Mouse (Mus musculus): ENCODE results near the gene Zc2hc1b. TPM values are rescaled to one million over a fixed set of nuclear protein-coding genes. Genes with fewer than 3 reads are reported as not detected.
"Not testable (repeated sequence)": the region's sequence is repeated elsewhere in the genome, so short reads cannot be mapped to it uniquely, and the experiment has no call there.

Zc2hc1b gene
- total and polyA plus RNA-seq, 2 experiments from 2014 or later = not detected

DNA sequence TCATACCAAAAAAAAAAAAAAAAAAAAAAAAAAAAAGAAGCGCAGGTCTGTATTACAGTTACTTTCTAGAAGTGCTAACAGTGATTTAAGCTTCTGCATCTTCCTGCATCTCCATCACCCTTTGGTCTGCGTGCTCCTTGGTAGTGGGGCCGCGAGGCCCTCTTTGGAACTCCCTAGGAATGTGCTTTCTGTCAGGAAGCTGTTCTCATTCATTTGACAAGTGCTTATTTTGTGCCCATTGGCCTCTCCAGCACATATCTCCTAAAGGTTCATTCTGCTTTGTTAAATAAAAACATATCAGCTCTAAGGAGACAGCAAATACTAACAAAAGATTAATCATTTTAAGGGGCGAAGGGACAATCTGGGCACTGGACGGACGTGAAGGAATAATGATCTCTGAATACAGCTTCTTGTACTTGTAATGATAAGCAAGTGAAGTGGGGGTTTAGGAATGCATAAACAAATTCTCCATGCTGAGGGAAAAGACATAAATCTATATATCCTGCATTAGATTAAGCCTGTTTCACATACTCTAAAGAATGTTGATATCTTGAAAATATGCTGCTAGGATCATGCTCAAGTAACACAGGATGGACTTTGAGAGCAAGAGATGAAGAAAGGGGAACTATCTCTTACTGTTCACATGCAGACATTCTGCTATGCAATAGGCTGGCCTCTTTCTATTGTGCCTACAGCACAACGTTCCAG lies 32.3 kb upstream of the Zc2hc1b start:
- DNase-seq (ENCODE audit: low spot score) (no peak), ATAC-seq (no peak)
- no peaks in the 10 kb centered on the region for H3K36me3 ChIP-seq (ENCODE audit: insufficient read depth, low read length)
- 68% methylated on average over 8 of the region's 8 CpGs for WGBS
- H3K4me3 ChIP-seq (ENCODE audit: low read length) = no peak overlapping the region
- no peak for TF ChIP-seq CTCF (IDR thresholded peaks at IDR 0.05; ENCODE audit: low read depth)
- H3K9me3 ChIP-seq (ENCODE audit: low read length) = no peaks in the 10 kb centered on the region
- H3K9ac ChIP-seq (replicated peaks; ENCODE audit: low read length) = no peak overlapping the region
- H3K27me3 ChIP-seq (ENCODE audit: insufficient read depth, low read length) = no peaks in the 10 kb centered on the region
- no peaks in the 10 kb centered on the region for H3K4me1 ChIP-seq (ENCODE audit: insufficient read depth, low read length)
- H3K27ac ChIP-seq = no peak overlapping the region
- H3K4me2 ChIP-seq (ENCODE audit: low read depth, low read length) = no peak overlapping the region

DNA sequence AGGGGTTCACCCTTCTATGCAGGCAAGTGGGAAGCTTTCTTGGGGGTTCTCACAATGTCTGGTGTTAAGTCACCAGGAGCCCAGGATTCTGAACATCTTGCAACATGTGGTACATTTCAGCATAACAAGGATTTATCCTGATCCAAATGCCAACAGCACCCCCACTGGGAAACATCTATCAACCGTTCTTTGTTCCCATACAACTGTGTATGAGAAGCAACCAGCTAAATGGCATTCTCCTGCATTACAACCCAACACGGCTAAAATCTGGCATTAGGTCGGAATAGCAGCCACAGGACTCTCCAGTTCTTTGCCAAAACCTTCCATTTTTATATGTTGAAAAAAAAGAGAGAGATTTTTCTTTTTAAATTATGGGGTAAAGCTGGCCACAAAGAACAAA lies 31.7 kb upstream of the Zc2hc1b start:
- Histone ChIP-seq H3K27me3 (ENCODE audit: insufficient read depth, low read length) (no peaks in the 10 kb centered on the region), H3K36me3 (ENCODE audit: insufficient read depth, low read length) (no peaks in the 10 kb centered on the region), H3K4me2 (ENCODE audit: low read depth, low read length) (no peak overlapping the region), H3K4me3 (ENCODE audit: low read length) (no peak overlapping the region), H3K27ac (no peak overlapping the region), H3K9ac (replicated peaks; ENCODE audit: low read length) (no peak overlapping the region), H3K9me3 (ENCODE audit: low read length) (no peaks in the 10 kb centered on the region), H3K4me1 (ENCODE audit: insufficient read depth, low read length) (no peaks in the 10 kb centered on the region)
- WGBS = 41% methylated on average over 3 of the region's 3 CpGs
- TF ChIP-seq CTCF (IDR thresholded peaks at IDR 0.05; ENCODE audit: low read depth) = no peak
- no peak for ATAC-seq
- DNase-seq (ENCODE audit: low spot score) = peak; percentile 16

DNA sequence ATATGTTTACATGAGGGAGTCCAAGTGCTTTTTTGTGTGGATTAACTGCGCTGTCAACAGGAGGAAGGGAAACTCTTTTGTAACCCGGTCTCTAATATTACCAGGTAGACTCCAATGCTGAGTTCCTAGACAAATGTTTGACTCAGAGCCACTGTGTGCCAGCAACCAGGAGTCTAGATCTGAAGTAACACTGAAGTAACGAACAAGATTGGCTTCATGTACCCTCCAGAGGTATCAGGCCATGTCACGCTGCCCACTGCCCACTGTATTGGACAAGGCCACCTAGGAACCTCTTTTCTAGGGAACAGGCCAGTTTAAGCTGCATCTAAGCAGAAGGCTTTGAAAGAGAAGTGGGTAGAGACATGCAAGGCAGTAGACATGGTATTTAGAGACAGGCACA lies 31.2 kb upstream of the Zc2hc1b start:
- TF ChIP-seq CTCF (IDR thresholded peaks at IDR 0.05; ENCODE audit: low read depth) = no peak
- H3K4me1 ChIP-seq (ENCODE audit: insufficient read depth, low read length) = no peaks in the 10 kb centered on the region
- no peaks in the 10 kb centered on the region for H3K27me3 ChIP-seq (ENCODE audit: insufficient read depth, low read length)
- no peak overlapping the region for H3K4me3 ChIP-seq (ENCODE audit: low read length)
- no peak for ATAC-seq
- H3K36me3 ChIP-seq (ENCODE audit: insufficient read depth, low read length) = no peaks in the 10 kb centered on the region
- H3K4me2 ChIP-seq (ENCODE audit: low read depth, low read length) = no peak overlapping the region
- H3K27ac ChIP-seq = no peak overlapping the region
- DNase-seq (ENCODE audit: low spot score) = no peak
- no peak overlapping the region for H3K9ac ChIP-seq (replicated peaks; ENCODE audit: low read length)
- no peaks in the 10 kb centered on the region for H3K9me3 ChIP-seq (ENCODE audit: low read length)
- 91% methylated on average over 4 of the region's 4 CpGs for WGBS

GRCm38 (mm10) chr10:13201741-13202293 lies 24.0 kb upstream of the Zc2hc1b start:
- DNase-seq (ENCODE audit: low spot score) = no peak
- no peak overlapping the region for H3K27ac ChIP-seq
- no peaks in the 10 kb centered on the region for H3K4me1 ChIP-seq (ENCODE audit: insufficient read depth, low read length)
- no peaks in the 10 kb centered on the region for H3K9me3 ChIP-seq (ENCODE audit: low read length)
- no peak overlapping the region for H3K4me2 ChIP-seq (ENCODE audit: low read depth, low read length)
- H3K36me3 ChIP-seq (ENCODE audit: insufficient read depth, low read length) = no peaks in the 10 kb centered on the region
- TF ChIP-seq CTCF (IDR thresholded peaks at IDR 0.05; ENCODE audit: low read depth) = no peak
- H3K4me3 ChIP-seq (ENCODE audit: low read length) = no peak overlapping the region
- ATAC-seq = no peak
- 94% methylated on average over 6 of the region's 6 CpGs for WGBS
- H3K27me3 ChIP-seq (ENCODE audit: insufficient read depth, low read length) = no peaks in the 10 kb centered on the region
- no peak overlapping the region for H3K9ac ChIP-seq (replicated peaks; ENCODE audit: low read length)

GRCm38 (mm10) chr10:13200862-13201261 lies 23.0 kb upstream of the Zc2hc1b start:
- ATAC-seq (no peak), DNase-seq (ENCODE audit: low spot score) (no peak)
- Histone ChIP-seq H3K4me2 (ENCODE audit: low read depth, low read length) (no peak overlapping the region), H3K27me3 (ENCODE audit: insufficient read depth, low read length) (no peaks in the 10 kb centered on the region), H3K4me1 (ENCODE audit: insufficient read depth, low read length) (no peaks in the 10 kb centered on the region), H3K9ac (replicated peaks; ENCODE audit: low read length) (no peak overlapping the region), H3K27ac (no peak overlapping the region), H3K9me3 (ENCODE audit: low read length) (no peaks in the 10 kb centered on the region), H3K4me3 (ENCODE audit: low read length) (no peak overlapping the region), H3K36me3 (ENCODE audit: insufficient read depth, low read length) (no peaks in the 10 kb centered on the region)
- no peak for TF ChIP-seq CTCF (IDR thresholded peaks at IDR 0.05; ENCODE audit: low read depth)
- 89% methylated on average over 3 of the region's 3 CpGs for WGBS

GRCm38 (mm10) chr10:13199234-13199633 lies 21.4 kb upstream of the Zc2hc1b start:
- no peak overlapping the region for H3K9ac ChIP-seq (replicated peaks; ENCODE audit: low read length)
- H3K27ac ChIP-seq = no peak overlapping the region
- H3K36me3 ChIP-seq (ENCODE audit: insufficient read depth, low read length) = no peaks in the 10 kb centered on the region
- ATAC-seq (no peak), DNase-seq (ENCODE audit: low spot score) (no peak)
- H3K9me3 ChIP-seq (ENCODE audit: low read length) = no peaks in the 10 kb centered on the region
- H3K4me2 ChIP-seq (ENCODE audit: low read depth, low read length) = no peak overlapping the region
- H3K4me3 ChIP-seq (ENCODE audit: low read length) = no peak overlapping the region
- H3K27me3 ChIP-seq (ENCODE audit: insufficient read depth, low read length) = no peaks in the 10 kb centered on the region
- H3K4me1 ChIP-seq (ENCODE audit: insufficient read depth, low read length) = no peaks in the 10 kb centered on the region
- no peak for TF ChIP-seq CTCF (IDR thresholded peaks at IDR 0.05; ENCODE audit: low read depth)
- 97% methylated on average over 1 of the region's 1 CpGs for WGBS

DNA sequence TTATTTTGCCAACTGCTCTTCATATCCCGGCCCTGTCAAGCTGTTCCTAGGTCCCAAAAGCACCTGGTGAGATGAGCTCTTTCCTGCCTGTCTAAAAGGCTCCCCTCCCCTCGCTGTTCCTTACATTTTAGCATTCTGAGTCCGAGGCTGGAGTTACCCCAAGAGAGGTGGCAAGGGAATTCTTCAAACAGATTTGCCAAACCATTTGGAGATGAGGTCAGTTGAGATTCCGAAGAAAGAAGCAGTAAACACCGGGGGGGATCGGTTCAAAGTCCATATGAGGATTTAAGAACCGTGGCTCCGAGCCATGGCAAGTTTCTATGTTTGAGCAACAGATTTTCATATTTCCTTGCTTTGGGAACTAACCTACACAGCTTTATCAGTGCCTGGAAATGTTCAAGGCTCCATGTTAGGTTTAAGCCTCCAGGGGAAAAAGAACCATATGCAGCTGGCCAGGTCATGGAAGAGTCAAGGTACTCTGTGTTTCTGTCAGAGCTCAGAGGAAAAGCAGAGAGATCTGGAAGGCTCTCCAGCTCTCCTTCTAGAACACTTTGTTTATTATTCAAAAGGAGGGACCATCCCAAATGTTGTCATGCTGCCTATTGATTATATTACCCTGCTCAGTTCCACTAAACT lies 19.2 kb upstream of the Zc2hc1b start:
- Histone ChIP-seq H3K36me3 (ENCODE audit: insufficient read depth, low read length) (no peaks in the 10 kb centered on the region), H3K4me1 (ENCODE audit: insufficient read depth, low read length) (no peaks in the 10 kb centered on the region), H3K4me3 (ENCODE audit: low read length) (no peak overlapping the region), H3K27me3 (ENCODE audit: insufficient read depth, low read length) (no peaks in the 10 kb centered on the region), H3K9me3 (ENCODE audit: low read length) (no peaks in the 10 kb centered on the region), H3K27ac (no peak overlapping the region), H3K4me2 (ENCODE audit: low read depth, low read length) (no peak overlapping the region), H3K9ac (replicated peaks; ENCODE audit: low read length) (no peak overlapping the region)
- no peak for DNase-seq (ENCODE audit: low spot score)
- TF ChIP-seq CTCF (IDR thresholded peaks at IDR 0.05; ENCODE audit: low read depth) = no peak
- ATAC-seq = no peak
- WGBS = 65% methylated on average over 8 of the region's 8 CpGs

GRCm38 (mm10) chr10:13193496-13193895 lies 15.7 kb upstream of the Zc2hc1b start:
- not testable (repeated sequence) for ATAC-seq; H3K9ac ChIP-seq (replicated peaks; ENCODE audit: low read length); H3K27me3 ChIP-seq (ENCODE audit: insufficient read depth, low read length); H3K4me1 ChIP-seq (ENCODE audit: insufficient read depth, low read length); H3K36me3 ChIP-seq (ENCODE audit: insufficient read depth, low read length); DNase-seq (ENCODE audit: low spot score); H3K27ac ChIP-seq; H3K9me3 ChIP-seq (ENCODE audit: low read length)
- Histone ChIP-seq H3K4me2 (ENCODE audit: low read depth, low read length) (peak overlapping the region; percentile 61), H3K4me3 (ENCODE audit: low read length) (peak overlapping the region; percentile 62)
- 90% methylated on average over 7 of the region's 7 CpGs for WGBS

Data from hindbrain, postnatal 0 days (tissue).